8 mouse cellular contexts compared by ENCODE assay signal in the genomic region with DNA sequence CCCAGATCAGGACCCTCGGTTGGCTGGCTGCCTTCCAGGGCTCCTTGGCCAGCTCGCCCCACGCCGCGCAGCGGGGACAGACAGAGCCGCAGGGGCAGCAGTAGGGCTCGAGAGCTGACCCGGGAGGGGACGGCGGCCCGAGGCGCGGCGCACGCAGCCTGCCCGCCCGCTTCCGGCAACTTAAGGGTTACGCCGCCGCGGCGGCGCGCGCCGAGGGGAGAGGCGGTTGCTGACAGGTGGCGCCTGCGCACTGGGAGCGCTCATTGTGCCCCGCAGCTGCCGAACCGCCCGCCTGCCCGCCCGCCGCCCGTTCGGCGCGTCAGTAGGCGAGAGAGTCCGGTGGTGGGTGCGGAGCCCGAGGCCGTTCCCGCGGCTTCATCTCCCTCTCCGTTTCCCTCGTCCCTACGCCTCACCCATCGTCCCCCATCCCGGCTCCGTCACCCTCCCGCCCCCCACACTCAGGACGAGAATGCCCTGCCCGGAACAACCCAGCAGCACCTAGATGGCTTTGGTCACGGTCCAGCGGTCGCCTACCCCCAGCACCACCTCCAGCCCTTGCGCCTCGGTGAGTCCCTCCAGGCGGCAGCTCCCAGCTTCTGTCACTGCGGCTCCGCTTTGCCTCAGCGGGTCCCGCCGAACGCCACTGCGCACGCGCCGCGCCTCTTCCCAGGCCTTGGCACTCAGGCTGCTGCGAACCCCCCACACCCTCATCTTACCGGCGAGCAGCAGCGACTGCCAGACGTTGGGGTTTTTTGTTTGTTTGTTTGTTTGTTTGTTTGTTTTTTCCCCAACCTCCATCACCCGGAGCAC. TPM values are rescaled to one million over a fixed set of nuclear protein-coding genes. Genes with fewer than 3 reads are reported as not detected.
DNase-seq lines count a peak whose midpoint lies in the region; ATAC-seq lines count a peak whose summit lies in the region.

A gene (plus strand): TSS at position 337 of the 810 bp plus-strand sequence.

- intact Hi-C loops in heart, postnatal 10 days (cut with DNase I) = loop anchor here (2.0 to 5.0 kb wide), 3 partner anchors 115 to 251 kb away; no protein-coding TSS in a partner anchor

- WGBS in forebrain, embryonic 14.5 days = under 1% methylated on average over 71 of the region's 82 CpGs
- WGBS in liver, embryonic 16.5 days (ENCODE audit: insufficient replicate concordance) = under 1% methylated on average over 68 of the region's 82 CpGs
- WGBS in neural tube, embryonic 13.5 days = under 1% methylated on average over 82 of the region's 82 CpGs

- H3K4me1 ChIP-seq in forebrain, embryonic 14.5 days (ENCODE audit: control insufficient read depth, insufficient read depth, low read length) = peaks cover 13% of the 10 kb centered on the region
- H3K4me1 ChIP-seq in liver, embryonic 16.5 days (ENCODE audit: control insufficient read depth, low read depth, low read length) = peaks cover 16% of the 10 kb centered on the region
- peaks cover 31% of the 10 kb centered on the region for H3K4me1 ChIP-seq in neural tube, embryonic 13.5 days (replicated peaks)

- H3K27me3 ChIP-seq in forebrain, embryonic 14.5 days (replicated peaks; ENCODE audit: control insufficient read depth, insufficient read depth, low read length) = no peaks in the 10 kb centered on the region
- H3K27me3 ChIP-seq in liver, embryonic 16.5 days (ENCODE audit: control insufficient read depth, insufficient read depth, low read depth, low read length) = no peaks in the 10 kb centered on the region
- H3K27me3 ChIP-seq in neural tube, embryonic 13.5 days = no peaks in the 10 kb centered on the region

- H3K36me3 ChIP-seq in forebrain, embryonic 14.5 days (ENCODE audit: control insufficient read depth, insufficient read depth, low read length) = no peaks in the 10 kb centered on the region
- H3K36me3 ChIP-seq in liver, embryonic 16.5 days (ENCODE audit: control insufficient read depth, insufficient read depth) = no peaks in the 10 kb centered on the region
- H3K36me3 ChIP-seq in neural tube, embryonic 13.5 days = no peaks in the 10 kb centered on the region

- DNase-seq in ES-CJ7 (ENCODE audit: low read depth, low spot score) = peak; percentile 81
- peak; percentile 97 for DNase-seq in forebrain, embryonic 14.5 days (ENCODE audit: low spot score)
- peak; percentile 85 to 87 for DNase-seq in heart, postnatal 10 days
- DNase-seq in kidney, postnatal 4 days = peak; percentile 89 to 94
- DNase-seq in telencephalon, adult 2 months (ENCODE audit: low read depth, low spot score) = peak; percentile 71

- peak within 1 kb of the TSS; percentile 99 for H3K9ac ChIP-seq in forebrain, embryonic 14.5 days (ENCODE audit: low read length)
- H3K9ac ChIP-seq in liver, embryonic 16.5 days (ENCODE audit: low read depth, low read length) = peak within 1 kb of the TSS; percentile 98
- peak within 1 kb of the TSS; percentile 96 for H3K9ac ChIP-seq in neural tube, embryonic 13.5 days

- peak within 1 kb of the TSS; percentile 99 for H3K27ac ChIP-seq in forebrain, embryonic 14.5 days (ENCODE audit: low read depth, low read length)
- peak within 1 kb of the TSS; percentile 93 for H3K27ac ChIP-seq in liver, embryonic 16.5 days (ENCODE audit: low read length)
- H3K27ac ChIP-seq in neural tube, embryonic 13.5 days (replicated peaks) = peak within 1 kb of the TSS; percentile 99

- peak within 1 kb of the TSS; percentile 90 for H3K4me3 ChIP-seq in forebrain, embryonic 14.5 days (ENCODE audit: low read depth, low read length)
- peak within 1 kb of the TSS; percentile 94 for H3K4me3 ChIP-seq in liver, embryonic 16.5 days (ENCODE audit: low read depth, low read length)
- peak within 1 kb of the TSS; percentile 83 for H3K4me3 ChIP-seq in neural tube, embryonic 13.5 days

- ATAC-seq in cerebellum, adult (ENCODE audit: insufficient number of reproducible peaks, low FRiP score, low TSS enrichment) = peak; percentile 82
- ATAC-seq in forebrain, embryonic 14.5 days = peak; percentile 94
- peak; percentile 89 for ATAC-seq in liver, embryonic 16.5 days (ENCODE audit: low read depth)
- ATAC-seq in neural tube, embryonic 13.5 days (ENCODE audit: low read depth) = peak; percentile 92

- H3K9me3 ChIP-seq in forebrain, embryonic 14.5 days (replicated peaks; ENCODE audit: control insufficient read depth, low read length) = no peaks in the 10 kb centered on the region
- no peaks in the 10 kb centered on the region for H3K9me3 ChIP-seq in liver, embryonic 16.5 days (replicated peaks; ENCODE audit: control insufficient read depth, low read length)
- no peaks in the 10 kb centered on the region for H3K9me3 ChIP-seq in neural tube, embryonic 13.5 days

- peak within 1 kb of the TSS; percentile 84 for H3K4me2 ChIP-seq in forebrain, embryonic 14.5 days (ENCODE audit: low read length)
- peak within 1 kb of the TSS; percentile 96 for H3K4me2 ChIP-seq in liver, embryonic 16.5 days (ENCODE audit: low read depth, low read length)
- peak within 1 kb of the TSS; percentile 83 for H3K4me2 ChIP-seq in neural tube, embryonic 13.5 days

RNA-seq across cellular contexts. Expression of the gene that starts here (rescaled TPM):
- polyA plus RNA-seq in forebrain, embryonic 14.5 days (2014; fragmentation: Nextera tagmentation; extraction: Ambion mirVana) = 15.5 and 18.7 TPM in 2 replicates
- 10 to 100 TPM; 97.0 to 97.2 TPM for total RNA-seq in heart, postnatal 10 days (2021)
- 4.2 and 4.7 TPM in 2 replicates for polyA plus RNA-seq in liver, embryonic 16.5 days (2015; fragmentation: Nextera tagmentation; extraction: Ambion mirVana)
- polyA plus RNA-seq in neural tube, embryonic 13.5 days (2015; fragmentation: Nextera tagmentation; extraction: Ambion mirVana) = 13.4 and 15.1 TPM in 2 replicates

Comparison
In these comparisons a context has a peak if more than half of its experiments do, and no peak if none do; other contexts are left out.
1. Peak in every context shown above with its lines: DNase-seq, ATAC-seq, H3K4me3 ChIP-seq and H3K27ac ChIP-seq.